ENCODE assay signal across 11 mouse cellular contexts in the genomic region with DNA sequence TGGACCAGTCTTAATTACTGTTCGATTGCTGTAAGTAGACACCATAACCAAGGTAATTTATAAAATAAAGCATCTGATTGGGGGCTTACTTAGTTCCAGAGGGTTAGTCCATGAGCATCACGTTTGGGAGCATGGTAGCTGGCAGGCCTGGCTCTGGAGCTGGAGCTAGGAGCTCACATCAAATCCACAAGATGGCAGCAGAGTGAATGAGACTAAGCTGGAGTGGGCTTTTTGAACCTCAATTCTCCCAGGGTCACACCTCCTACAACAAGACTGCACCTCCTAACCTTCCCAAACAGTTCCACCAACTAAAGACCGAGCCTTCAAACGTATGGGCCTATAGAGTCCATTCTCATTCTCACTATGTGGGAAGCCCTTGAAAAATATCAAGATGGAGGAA.
DNase-seq lines count a peak whose midpoint lies in the region; ATAC-seq and TF ChIP-seq lines count a peak whose summit lies in the region.
"Had no signal": no experiment of that assay in that cellular context is flagged by ENCODE, and none has a peak within 500 bp of the region (broad histone marks: within the 10 kb centered on the region; RNA-seq: fewer than 3 reads in every experiment).

No protein-coding gene starts in this region.

- H3K4me1 ChIP-seq in forebrain, postnatal 0 days (ENCODE audit: insufficient read depth), result no peaks in the 10 kb centered on the region
- no peaks in the 10 kb centered on the region for H3K4me1 ChIP-seq in forebrain, embryonic 12.5 days
- H3K4me1 ChIP-seq in liver, adult 2 months (ENCODE audit: control insufficient read depth, insufficient read depth, low read length), result 0 out of 2 replicates have a peak, but pooled peaks cover 2% of the 10 kb centered on the region
- H3K4me1 ChIP-seq in liver, embryonic 12.5 days, result no peaks in the 10 kb centered on the region
- H3K4me1 ChIP-seq: midbrain, embryonic 12.5 days had no signal

- TF ChIP-seq CTCF in forebrain, postnatal 0 days (IDR thresholded peaks at IDR 0.05; ENCODE audit: low read depth), result peak; percentile 56
- TF ChIP-seq CTCF in liver, adult 2 months (IDR thresholded peaks at IDR 0.05; ENCODE audit: low read depth, low read length), result peak; percentile 25; the same call in 1 of the 2 replicates

- no peaks in the 10 kb centered on the region for H3K36me3 ChIP-seq in forebrain, postnatal 0 days (ENCODE audit: insufficient read depth)
- H3K36me3 ChIP-seq in forebrain, embryonic 12.5 days (replicated peaks), result no peaks in the 10 kb centered on the region
- H3K36me3 ChIP-seq in liver, adult 2 months (ENCODE audit: control insufficient read depth, insufficient read depth, low read length), result no peaks in the 10 kb centered on the region
- H3K36me3 ChIP-seq in liver, embryonic 12.5 days, result no peaks in the 10 kb centered on the region
- H3K36me3 ChIP-seq: midbrain, embryonic 12.5 days had no signal

- TF ChIP-seq POLR2A in liver, adult 2 months (IDR thresholded peaks at IDR 0.05; ENCODE audit: extremely low read depth, insufficient read depth, low read length), result no peak

- no peak overlapping the region for H3K9ac ChIP-seq in forebrain, postnatal 0 days
- no peak overlapping the region for H3K9ac ChIP-seq in forebrain, embryonic 12.5 days
- H3K9ac ChIP-seq in liver, adult 2 months (ENCODE audit: low read depth, low read length), result no peak overlapping the region
- no peak overlapping the region for H3K9ac ChIP-seq in liver, embryonic 12.5 days
- H3K9ac ChIP-seq: hindbrain, embryonic 14.5 days; midbrain, embryonic 12.5 days had no signal

- 76% methylated on average over 4 of the region's 4 CpGs for WGBS in forebrain, postnatal 0 days
- 77% methylated on average over 4 of the region's 4 CpGs for WGBS in forebrain, embryonic 12.5 days
- 81% methylated on average over 4 of the region's 4 CpGs for WGBS in liver, adult 2 months
- WGBS in liver, embryonic 12.5 days (ENCODE audit: insufficient replicate concordance), result 61% methylated on average over 4 of the region's 4 CpGs

- DNase-seq in forebrain, postnatal 0 days, result peak; percentile 33
- DNase-seq in liver, adult 2 months (ENCODE audit: extremely low read depth, low read depth, low spot score), result no peak
- peak; percentile 8 for DNase-seq in NIH3T3 (ENCODE audit: low read depth)
- DNase-seq in lung, postnatal 14 days, result peak; percentile 15
- no peak for DNase-seq in spleen, adult 12 weeks (ENCODE audit: low spot score)
- no peak for DNase-seq in left cerebral cortex, adult 9 months (ENCODE audit: low spot score in 2 of 2)

- H3K4me3 ChIP-seq in forebrain, postnatal 0 days (ENCODE audit: low read depth, low read length), result no peak overlapping the region
- H3K4me3 ChIP-seq in forebrain, embryonic 12.5 days (replicated peaks), result no peak overlapping the region
- H3K4me3 ChIP-seq in liver, adult 2 months (ENCODE audit: insufficient read depth, low read depth, low read length), result no peak overlapping the region
- H3K4me3 ChIP-seq in liver, embryonic 12.5 days, result no peak overlapping the region
- H3K4me3 ChIP-seq: midbrain, embryonic 12.5 days had no signal

- H3K79me2 ChIP-seq in liver, adult 2 months (ENCODE audit: control insufficient read depth, insufficient read depth, low read length), result no peaks in the 10 kb centered on the region

- H3K27me3 ChIP-seq in forebrain, postnatal 0 days (ENCODE audit: insufficient read depth, low read length), result no peaks in the 10 kb centered on the region
- 0 out of 2 replicates have a peak, but pooled peaks cover 2% of the 10 kb centered on the region for H3K27me3 ChIP-seq in forebrain, embryonic 12.5 days
- no peaks in the 10 kb centered on the region for H3K27me3 ChIP-seq in liver, adult 2 months (ENCODE audit: control insufficient read depth, insufficient read depth, low read length)
- no peaks in the 10 kb centered on the region for H3K27me3 ChIP-seq in liver, embryonic 12.5 days (replicated peaks)
- H3K27me3 ChIP-seq: midbrain, embryonic 12.5 days had no signal

- peak; percentile 27; the same call in 1 of the 2 replicates for ATAC-seq in forebrain, postnatal 0 days
- no peak for ATAC-seq in forebrain, embryonic 12.5 days (ENCODE audit: low FRiP score)
- ATAC-seq in liver, embryonic 12.5 days, result no peak
- ATAC-seq: forebrain, embryonic 16.5 days had no signal

- no peak overlapping the region for H3K27ac ChIP-seq in forebrain, postnatal 0 days (ENCODE audit: low read depth, low read length)
- no peak overlapping the region for H3K27ac ChIP-seq in forebrain, embryonic 12.5 days
- H3K27ac ChIP-seq in liver, adult 2 months (replicated peaks; ENCODE audit: insufficient read depth, low read depth, low read length), result no peak overlapping the region
- no peak overlapping the region for H3K27ac ChIP-seq in liver, embryonic 12.5 days
- H3K27ac ChIP-seq: hindbrain, embryonic 14.5 days; midbrain, embryonic 12.5 days had no signal

- no peaks in the 10 kb centered on the region for H3K9me3 ChIP-seq in forebrain, postnatal 0 days (ENCODE audit: low read length)
- no peaks in the 10 kb centered on the region for H3K9me3 ChIP-seq in forebrain, embryonic 12.5 days
- no peaks in the 10 kb centered on the region for H3K9me3 ChIP-seq in liver, embryonic 12.5 days (replicated peaks)
- H3K9me3 ChIP-seq: midbrain, embryonic 12.5 days had no signal

- no peak overlapping the region for H3K4me2 ChIP-seq in forebrain, postnatal 0 days (ENCODE audit: low read depth)
- H3K4me2 ChIP-seq in forebrain, embryonic 12.5 days, result no peak overlapping the region
- no peak overlapping the region for H3K4me2 ChIP-seq in liver, embryonic 12.5 days
- H3K4me2 ChIP-seq: hindbrain, embryonic 14.5 days; midbrain, embryonic 12.5 days had no signal

Comparison
In these comparisons a context has a peak if more than half of its experiments do, and no peak if none do; other contexts are left out.
1. DNase-seq: peak in forebrain, postnatal 0 days (single experiment), NIH3T3 (single experiment) and lung, postnatal 14 days (single experiment); none in liver, adult 2 months (single experiment), spleen, adult 12 weeks (single experiment) and left cerebral cortex, adult 9 months (0 of 2).